Comparison of ENCODE assay signal across 18 mouse cellular contexts in the genomic region with DNA sequence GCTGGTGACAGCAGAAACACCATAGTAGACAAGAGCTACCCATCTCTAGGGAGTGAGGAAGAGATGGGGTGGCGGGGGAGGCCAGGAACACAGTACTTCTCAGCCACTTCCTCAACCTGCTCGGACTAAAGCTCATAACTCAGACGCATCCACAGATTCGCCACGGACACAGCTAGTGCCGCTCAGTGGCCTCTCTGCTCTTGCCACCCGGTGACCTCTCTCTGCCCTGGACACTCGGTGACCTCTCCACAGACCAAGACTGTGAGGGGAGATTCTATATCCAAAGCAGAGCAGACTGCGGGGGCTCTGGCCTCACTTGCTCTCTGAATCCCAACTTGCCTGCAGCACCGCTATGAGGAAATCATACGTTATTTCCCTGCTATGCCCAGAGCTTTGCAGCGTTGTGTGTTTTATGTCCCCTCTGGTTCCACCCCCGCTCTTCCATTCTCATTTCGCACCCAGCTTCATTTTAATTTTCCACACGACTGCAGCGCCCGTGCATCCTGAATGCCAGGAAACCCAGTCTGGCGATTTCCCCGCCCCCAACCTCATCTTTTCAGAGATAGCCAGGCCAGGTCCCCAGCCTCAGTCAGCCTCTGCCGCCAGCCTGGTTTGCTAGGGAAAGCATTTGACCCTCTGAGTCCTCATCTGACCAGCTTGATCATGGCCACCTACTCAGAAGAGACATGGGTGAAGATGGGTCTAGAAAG. TPM values are rescaled to one million over a fixed set of nuclear protein-coding genes. Genes with fewer than 3 reads are reported as not detected.
DNase-seq lines count a peak whose midpoint lies in the region; ATAC-seq and TF ChIP-seq lines count a peak whose summit lies in the region.
"Had no signal": no experiment of that assay in that cellular context is flagged by ENCODE, and none has a peak within 500 bp of the region (broad histone marks: within the 10 kb centered on the region; RNA-seq: fewer than 3 reads in every experiment).

No protein-coding gene starts in this region.

- H3K36me3 ChIP-seq in kidney, embryonic 15.5 days, result no peaks in the 10 kb centered on the region
- no peaks in the 10 kb centered on the region for H3K36me3 ChIP-seq in midbrain, postnatal 0 days (ENCODE audit: insufficient read depth, low read length)
- no peaks in the 10 kb centered on the region for H3K36me3 ChIP-seq in midbrain, embryonic 13.5 days
- H3K36me3 ChIP-seq in hindbrain, embryonic 15.5 days, result no peaks in the 10 kb centered on the region
- H3K36me3 ChIP-seq in neural tube, embryonic 12.5 days, result no peaks in the 10 kb centered on the region
- H3K36me3 ChIP-seq: midbrain, embryonic 15.5 days had no signal

- H3K9me3 ChIP-seq in kidney, embryonic 15.5 days (replicated peaks), result no peaks in the 10 kb centered on the region
- no peaks in the 10 kb centered on the region for H3K9me3 ChIP-seq in midbrain, postnatal 0 days (ENCODE audit: low read length)
- H3K9me3 ChIP-seq in midbrain, embryonic 13.5 days, result no peaks in the 10 kb centered on the region
- no peaks in the 10 kb centered on the region for H3K9me3 ChIP-seq in hindbrain, embryonic 15.5 days
- H3K9me3 ChIP-seq in neural tube, embryonic 12.5 days, result no peaks in the 10 kb centered on the region
- H3K9me3 ChIP-seq: midbrain, embryonic 15.5 days had no signal

- peaks cover 22% of the 10 kb centered on the region for H3K27me3 ChIP-seq in kidney, embryonic 15.5 days
- H3K27me3 ChIP-seq in midbrain, postnatal 0 days (ENCODE audit: insufficient read depth, low read length), result no peaks in the 10 kb centered on the region
- peaks cover 11% of the 10 kb centered on the region for H3K27me3 ChIP-seq in midbrain, embryonic 13.5 days
- no peaks in the 10 kb centered on the region for H3K27me3 ChIP-seq in hindbrain, embryonic 15.5 days
- H3K27me3 ChIP-seq in neural tube, embryonic 12.5 days (replicated peaks), result no peaks in the 10 kb centered on the region
- H3K27me3 ChIP-seq: midbrain, embryonic 15.5 days had no signal

- peak overlapping the region; percentile 33; the same call in 1 of the 2 replicates for H3K4me2 ChIP-seq in kidney, embryonic 15.5 days
- H3K4me2 ChIP-seq in midbrain, postnatal 0 days (ENCODE audit: low read depth, low read length, poor library complexity, severe bottlenecking), result no peak overlapping the region
- H3K4me2 ChIP-seq in midbrain, embryonic 13.5 days (replicated peaks), result no peak overlapping the region
- 0 out of 2 replicates have a peak overlapping the region, but pooled peaks have one; percentile 13 for H3K4me2 ChIP-seq in hindbrain, embryonic 15.5 days
- H3K4me2 ChIP-seq in neural tube, embryonic 12.5 days (replicated peaks), result 0 out of 2 replicates have a peak overlapping the region, but pooled peaks have one; percentile 7
- H3K4me2 ChIP-seq: midbrain, embryonic 15.5 days had no signal

- no peak overlapping the region for H3K4me3 ChIP-seq in kidney, embryonic 15.5 days (replicated peaks)
- H3K4me3 ChIP-seq in midbrain, postnatal 0 days (ENCODE audit: low read depth, low read length), result no peak overlapping the region
- no peak overlapping the region for H3K4me3 ChIP-seq in midbrain, embryonic 13.5 days (replicated peaks)
- no peak overlapping the region for H3K4me3 ChIP-seq in hindbrain, embryonic 15.5 days
- no peak overlapping the region for H3K4me3 ChIP-seq in neural tube, embryonic 12.5 days
- H3K4me3 ChIP-seq: layer of hippocampus, adult 2 months; midbrain, embryonic 15.5 days had no signal

- no peak for TF ChIP-seq CTCF in midbrain, postnatal 0 days (IDR thresholded peaks at IDR 0.05)

- ATAC-seq in kidney, embryonic 15.5 days (replicated peaks; ENCODE audit: low FRiP score), result no peak
- no peak for ATAC-seq in midbrain, postnatal 0 days (ENCODE audit: low FRiP score)
- ATAC-seq in midbrain, embryonic 13.5 days, result no peak
- no peak for ATAC-seq in hindbrain, embryonic 15.5 days (ENCODE audit: low FRiP score, low read depth)
- ATAC-seq in neural tube, embryonic 12.5 days (ENCODE audit: low FRiP score, low read depth), result no peak; the same call in 1 of the 2 replicates
- ATAC-seq in inflammation-experienced regulatory T-cells, adult 6 months, result no peak
- ATAC-seq: forebrain, postnatal 0 days; midbrain, embryonic 15.5 days had no signal

- 0 out of 2 replicates have a peak, but pooled peaks cover 10% of the 10 kb centered on the region for H3K4me1 ChIP-seq in kidney, embryonic 15.5 days
- H3K4me1 ChIP-seq in midbrain, postnatal 0 days (ENCODE audit: insufficient read depth, low read length), result no peaks in the 10 kb centered on the region
- H3K4me1 ChIP-seq in midbrain, embryonic 13.5 days (replicated peaks), result peaks cover 7% of the 10 kb centered on the region; the same call in 1 of the 2 replicates
- no peaks in the 10 kb centered on the region for H3K4me1 ChIP-seq in hindbrain, embryonic 15.5 days (replicated peaks)
- peaks cover 9% of the 10 kb centered on the region; the same call in 1 of the 2 replicates for H3K4me1 ChIP-seq in neural tube, embryonic 12.5 days

- no peak overlapping the region for H3K27ac ChIP-seq in kidney, embryonic 15.5 days
- no peak overlapping the region for H3K27ac ChIP-seq in midbrain, postnatal 0 days (ENCODE audit: low read depth, low read length)
- no peak overlapping the region for H3K27ac ChIP-seq in midbrain, embryonic 13.5 days
- no peak overlapping the region for H3K27ac ChIP-seq in hindbrain, embryonic 15.5 days (replicated peaks)
- no peak overlapping the region; the same call in 1 of the 2 replicates for H3K27ac ChIP-seq in neural tube, embryonic 12.5 days
- H3K27ac ChIP-seq: layer of hippocampus, adult 2 months; midbrain, embryonic 15.5 days had no signal

- DNase-seq in kidney, adult 9 months, result no peak
- DNase-seq in midbrain, postnatal 0 days (ENCODE audit: low spot score), result peak; percentile 28
- DNase-seq: forebrain, postnatal 0 days; lung, postnatal 4 days; thymus, postnatal 25 days had no signal

- H3K9ac ChIP-seq in kidney, embryonic 15.5 days, result no peak overlapping the region
- H3K9ac ChIP-seq in midbrain, postnatal 0 days (replicated peaks; ENCODE audit: low read length, poor library complexity, severe bottlenecking), result 0 out of 2 replicates have a peak overlapping the region, but pooled peaks have one; percentile 24
- H3K9ac ChIP-seq in midbrain, embryonic 13.5 days (replicated peaks), result no peak overlapping the region
- no peak overlapping the region for H3K9ac ChIP-seq in hindbrain, embryonic 15.5 days
- H3K9ac ChIP-seq in neural tube, embryonic 12.5 days, result no peak overlapping the region
- H3K9ac ChIP-seq: forebrain, postnatal 0 days; midbrain, embryonic 15.5 days had no signal

- 41% methylated on average over 20 of the region's 20 CpGs for WGBS in kidney, embryonic 15.5 days
- WGBS in midbrain, postnatal 0 days, result 57% methylated on average over 20 of the region's 20 CpGs
- 58% methylated on average over 20 of the region's 20 CpGs for WGBS in midbrain, embryonic 13.5 days
- 46% methylated on average over 20 of the region's 20 CpGs for WGBS in hindbrain, embryonic 15.5 days
- WGBS in neural tube, embryonic 12.5 days, result 50% methylated on average over 20 of the region's 20 CpGs

RNA-seq across cellular contexts. Expression of a gene that starts 7.8 kb away (rescaled TPM):
- 0.10 and 0.12 TPM in 2 replicates for polyA plus RNA-seq in kidney, embryonic 15.5 days (2015; fragmentation: Nextera tagmentation; extraction: Ambion mirVana)
- total RNA-seq in midbrain, postnatal 0 days (2014; rRNA removed), result 0.60 and 0.76 TPM in 2 replicates
- polyA plus RNA-seq in midbrain, postnatal 0 days (2015; fragmentation: Nextera tagmentation; extraction: Ambion mirVana), result 1.4 and 1.6 TPM in 2 replicates
- 0.30 TPM in 1 of 2 replicates, not detected in the other for polyA plus RNA-seq in midbrain, embryonic 13.5 days (2015; fragmentation: Nextera tagmentation; extraction: Ambion mirVana)
- 0.77 and 0.79 TPM in 2 replicates for polyA plus RNA-seq in hindbrain, embryonic 15.5 days (2015; fragmentation: Nextera tagmentation; extraction: Ambion mirVana)
- not detected in 2 replicates for polyA plus RNA-seq in neural tube, embryonic 12.5 days (2016; fragmentation: Nextera tagmentation; extraction: Ambion mirVana)
- polyA plus RNA-seq in inflammation-experienced regulatory T-cells, adult 6 months (2017; shearing (Covaris generic)), result not detected
- total RNA-seq: forebrain, postnatal 0 days; gastrocnemius, postnatal 4 days had no signal
- polyA plus RNA-seq: heart, embryonic 14.5 days; limb, embryonic 11.5 days; liver, embryonic 16.5 days; small intestine, adult 2 months; stomach, embryonic 14.5 days had no signal

RNA-seq across cellular contexts. Expression of a gene that starts 53.4 kb away (rescaled TPM):
- 15.4 and 19.4 TPM in 2 replicates for polyA plus RNA-seq in kidney, embryonic 15.5 days (2015; fragmentation: Nextera tagmentation; extraction: Ambion mirVana)
- total RNA-seq in midbrain, postnatal 0 days (2014; rRNA removed), result 37.4 and 61.9 TPM in 2 replicates
- polyA plus RNA-seq in midbrain, postnatal 0 days (2015; fragmentation: Nextera tagmentation; extraction: Ambion mirVana), result 80.0 and 88.7 TPM in 2 replicates
- polyA plus RNA-seq in midbrain, embryonic 13.5 days (2015; fragmentation: Nextera tagmentation; extraction: Ambion mirVana), result 31.4 and 33.5 TPM in 2 replicates
- polyA plus RNA-seq in hindbrain, embryonic 15.5 days (2015; fragmentation: Nextera tagmentation; extraction: Ambion mirVana), result 43.8 and 51.7 TPM in 2 replicates
- 23.3 and 25.6 TPM in 2 replicates for polyA plus RNA-seq in neural tube, embryonic 12.5 days (2016; fragmentation: Nextera tagmentation; extraction: Ambion mirVana)
- polyA plus RNA-seq in inflammation-experienced regulatory T-cells, adult 6 months (2017; shearing (Covaris generic)), result 10 to 100 TPM; 10.2 to 18.3 (median 17.8) TPM

Comparison
In these comparisons a context has a peak if more than half of its experiments do, and no peak if none do; other contexts are left out.
1. H3K4me2 ChIP-seq: peak in kidney, embryonic 15.5 days (single experiment), hindbrain, embryonic 15.5 days (single experiment) and neural tube, embryonic 12.5 days (single experiment); none in midbrain, postnatal 0 days (single experiment) and midbrain, embryonic 13.5 days (single experiment).